ENCODE assay signal across 1 mouse cellular context in the genomic region with DNA sequence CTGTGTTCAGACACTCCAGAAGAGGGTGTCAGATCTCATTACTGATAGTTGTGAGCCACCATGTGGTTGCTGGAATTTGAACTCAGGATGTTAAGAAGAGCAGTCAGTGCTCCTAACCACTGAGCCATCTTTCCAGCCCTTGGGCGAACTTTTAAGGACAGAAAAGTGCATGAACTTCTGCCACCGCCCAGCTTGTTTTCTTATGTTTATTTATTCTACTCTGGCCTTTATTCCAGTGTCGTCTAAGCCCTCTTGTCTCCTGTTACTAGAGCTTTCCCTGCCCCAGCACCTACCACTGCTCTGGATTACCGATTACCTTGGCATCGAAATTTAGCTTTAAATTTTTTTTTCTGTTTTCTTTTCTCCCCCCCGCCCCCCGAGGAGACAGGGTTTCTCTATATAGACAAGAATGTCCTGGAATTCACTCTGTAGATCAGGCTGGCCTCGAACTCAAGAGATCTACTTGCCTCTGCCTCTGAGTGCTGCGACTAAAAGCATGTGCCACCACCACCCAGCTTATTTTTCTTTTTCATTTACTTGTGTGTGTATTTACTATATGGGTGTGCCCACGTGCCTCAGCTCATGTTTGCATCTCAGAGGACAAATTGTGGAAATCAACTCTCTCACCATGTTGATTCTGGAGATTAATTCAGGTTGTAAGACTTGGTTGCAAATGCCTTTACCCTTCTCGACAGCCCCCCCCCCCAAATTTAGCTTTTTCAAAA.
TF ChIP-seq lines count a peak whose summit lies in the region.

No protein-coding gene starts in this region.

TF ChIP-seq in MEL, 35 proteins besides CTCF, POLR2A, EP300 and RAD21 (continued from another document):
- TF ChIP-seq BHLHE40 (IDR thresholded peaks at IDR 0.05; ENCODE audit: borderline replicate concordance, low read depth, low read length) (0 out of 2 replicates have a peak, but pooled peaks have one; percentile 24), POLR2AphosphoS2 (IDR thresholded peaks at IDR 0.05; ENCODE audit: low read length) (no peak), MAFK (IDR thresholded peaks at IDR 0.05; ENCODE audit: borderline replicate concordance, low read depth, low read length) (no peak), POLR2AphosphoS5 (IDR thresholded peaks at IDR 0.05; ENCODE audit: borderline replicate concordance, low read depth, low read length) (no peak), USF1 (IDR thresholded peaks at IDR 0.05; ENCODE audit: low read depth, low read length) (peak; percentile 36; the same call in 1 of the 2 replicates), GATA1 (IDR thresholded peaks at IDR 0.05; ENCODE audit: low read depth, low read length) (no peak), CHD1 (IDR thresholded peaks at IDR 0.05; ENCODE audit: low read depth, low read length) (no peak), USF2 (IDR thresholded peaks at IDR 0.05; ENCODE audit: borderline replicate concordance in 1 of 2, insufficient read depth in 1 of 2, low read depth in 1 of 2, low read length in 2 of 2) (no peak), ZMIZ1 (IDR thresholded peaks at IDR 0.05; ENCODE audit: low read depth, low read length) (no peak), MXI1 (IDR thresholded peaks at IDR 0.05; ENCODE audit: low read depth, low read length) (no peak), NELFE (IDR thresholded peaks at IDR 0.05; ENCODE audit: low read depth, low read length) (no peak), TAL1 (IDR thresholded peaks at IDR 0.05; ENCODE audit: low read length) (no peak), TBP (IDR thresholded peaks at IDR 0.05; ENCODE audit: low read depth, low read length) (peak; percentile 92), ZKSCAN1 (IDR thresholded peaks at IDR 0.05; ENCODE audit: low read depth, low read length) (no peak), JUND (IDR thresholded peaks at IDR 0.05; ENCODE audit: low read depth, low read length) (no peak), RCOR1 (IDR thresholded peaks at IDR 0.05; ENCODE audit: low read depth, low read length) (no peak), ETS1 (IDR thresholded peaks at IDR 0.05; ENCODE audit: low read depth, low read length) (no peak), MAZ (IDR thresholded peaks at IDR 0.05; ENCODE audit: low read depth, low read length) (no peak), SIN3A (IDR thresholded peaks at IDR 0.05; ENCODE audit: low read length) (no peak)
TF ChIP-seq in MEL: peak in this region for 3.
